Mouse (Mus musculus) liver, embryonic 15.5 days (tissue): ENCODE data around the gene Chp2. TPM values are rescaled to one million over a fixed set of nuclear protein-coding genes. Genes with fewer than 3 reads are reported as not detected.

ENCODE experiments used
- ATAC-seq: fragments of 200-750 bp; cut with Nextera tagmentation; 2 replicates; pipeline ENCODE4 v1.8.0; 2017; ENCODE audit warnings: moderate number of reproducible peaks, mild to moderate bottlenecking, moderate library complexity; ENCODE audit not compliant: insufficient read depth
- H3K27ac ChIP-seq: fragments of 300-500 bp; sonication (generic); replicated peaks from 2 replicates; pipeline ENCODE4 v1.5.1; 2015; ENCODE audit warnings: mild to moderate bottlenecking, inconsistent platforms
- H3K27me3 ChIP-seq: fragments of 300-500 bp; sonication (generic); 2 replicates; pipeline ENCODE4 v1.6.1; 2015; ENCODE audit warnings: mild to moderate bottlenecking, inconsistent platforms
- H3K36me3 ChIP-seq: fragments of 300-500 bp; sonication (generic); replicated peaks from 2 replicates; pipeline ENCODE4 v1.6.1; 2015; ENCODE audit warnings: moderate library complexity, mild to moderate bottlenecking, inconsistent platforms
- H3K4me1 ChIP-seq: fragments of 300-500 bp; sonication (generic); replicated peaks from 2 replicates; pipeline ENCODE4 v1.6.1; 2015; ENCODE audit warnings: inconsistent platforms
- H3K4me2 ChIP-seq: fragments of 300-500 bp; sonication (generic); 2 replicates; pipeline ENCODE4 v1.6.1; 2015; ENCODE audit warnings: moderate library complexity, mild to moderate bottlenecking, inconsistent platforms
- H3K4me3 ChIP-seq: fragments of 300-500 bp; sonication (generic); replicated peaks from 2 replicates; pipeline ENCODE4 v1.5.1; 2015; ENCODE audit warnings: mild to moderate bottlenecking, inconsistent platforms
- H3K9ac ChIP-seq: fragments of 300-500 bp; sonication (generic); 2 replicates; pipeline ENCODE4 v1.6.1; 2015; ENCODE audit warnings: moderate library complexity, mild to moderate bottlenecking, inconsistent platforms
- H3K9me3 ChIP-seq: fragments of 300-500 bp; sonication (generic); replicated peaks from 2 replicates; pipeline ENCODE4 v1.6.1; 2016; ENCODE audit warnings: inconsistent platforms
- WGBS: fragments of 180-500 bp; shearing (Covaris S2); methylation state at CpG from one replicate; pipeline ENCODE4 v1.1.7; 2015; ENCODE audit warnings: mixed read lengths; ENCODE audit not compliant: insufficient replicate concordance; 5-methylcytosine and 5-hydroxymethylcytosine counted together
- polyA plus RNA-seq: library from polyadenylated mRNA; unstranded; fragments of >200 nt; fragmentation: Nextera tagmentation; extraction: Ambion mirVana; gene quantifications from 2 replicates; pipeline ENCODE4 v1.2.1, GENCODE M21; 2015

The Chp2 gene
- polyA plus RNA-seq, 1 experiment from 2014 or later = 1.5 TPM

DNA sequence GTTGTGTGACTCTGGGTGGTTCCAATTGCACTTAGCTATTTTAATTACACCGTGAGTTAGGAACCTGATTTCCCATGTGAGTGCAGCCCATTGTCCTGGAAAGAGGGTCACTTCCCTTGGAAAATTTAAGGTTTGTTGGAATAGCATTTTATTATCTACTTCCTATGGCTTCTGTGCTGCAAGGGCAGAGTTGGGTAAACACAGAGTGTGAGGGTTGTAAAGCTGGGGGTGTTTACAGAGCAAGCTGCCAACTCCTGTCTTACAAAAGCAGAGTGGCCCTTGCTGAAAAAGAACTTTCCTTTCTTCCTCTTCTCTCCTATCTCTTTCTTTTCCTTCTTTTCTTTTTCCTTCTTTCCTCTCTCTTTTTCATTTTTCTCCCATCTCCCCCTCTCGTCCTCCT lies 15.4 kb upstream of the Chp2 start:
- no peaks in the 10 kb centered on the region for H3K36me3 ChIP-seq
- no peak for ATAC-seq
- H3K9me3 ChIP-seq = no peaks in the 10 kb centered on the region
- 20% methylated on average over 2 of the region's 2 CpGs for WGBS
- H3K27ac ChIP-seq = no peak overlapping the region
- no peaks in the 10 kb centered on the region for H3K27me3 ChIP-seq
- H3K9ac ChIP-seq = no peak overlapping the region
- H3K4me3 ChIP-seq = no peak overlapping the region
- H3K4me1 ChIP-seq = no peaks in the 10 kb centered on the region
- no peak overlapping the region for H3K4me2 ChIP-seq

DNA sequence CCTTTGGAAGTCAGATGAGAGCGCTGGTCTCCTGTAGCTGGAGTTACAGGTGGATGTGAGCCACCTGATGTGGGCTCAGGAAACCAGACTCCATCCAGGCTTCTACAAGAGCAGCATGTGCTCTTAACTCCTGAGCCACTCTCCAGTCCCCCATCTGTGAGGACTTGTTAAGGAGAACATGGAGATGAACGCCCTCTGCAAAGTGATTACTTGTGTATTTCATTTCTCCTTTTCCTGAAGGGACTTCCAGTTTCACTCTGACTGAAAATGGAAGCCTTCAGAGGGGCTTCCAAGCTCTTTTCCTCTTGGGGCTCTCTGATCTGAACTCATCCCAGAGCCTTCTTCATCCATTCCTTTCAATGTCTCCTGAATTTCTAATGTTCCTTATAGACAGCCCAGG lies 13.2 kb upstream of the Chp2 start:
- 61% methylated on average over 2 of the region's 2 CpGs for WGBS
- Histone ChIP-seq H3K4me1 (no peaks in the 10 kb centered on the region), H3K9ac (no peak overlapping the region), H3K4me3 (no peak overlapping the region), H3K9me3 (no peaks in the 10 kb centered on the region), H3K27me3 (no peaks in the 10 kb centered on the region), H3K27ac (no peak overlapping the region), H3K4me2 (no peak overlapping the region), H3K36me3 (no peaks in the 10 kb centered on the region)
- ATAC-seq = no peak

DNA sequence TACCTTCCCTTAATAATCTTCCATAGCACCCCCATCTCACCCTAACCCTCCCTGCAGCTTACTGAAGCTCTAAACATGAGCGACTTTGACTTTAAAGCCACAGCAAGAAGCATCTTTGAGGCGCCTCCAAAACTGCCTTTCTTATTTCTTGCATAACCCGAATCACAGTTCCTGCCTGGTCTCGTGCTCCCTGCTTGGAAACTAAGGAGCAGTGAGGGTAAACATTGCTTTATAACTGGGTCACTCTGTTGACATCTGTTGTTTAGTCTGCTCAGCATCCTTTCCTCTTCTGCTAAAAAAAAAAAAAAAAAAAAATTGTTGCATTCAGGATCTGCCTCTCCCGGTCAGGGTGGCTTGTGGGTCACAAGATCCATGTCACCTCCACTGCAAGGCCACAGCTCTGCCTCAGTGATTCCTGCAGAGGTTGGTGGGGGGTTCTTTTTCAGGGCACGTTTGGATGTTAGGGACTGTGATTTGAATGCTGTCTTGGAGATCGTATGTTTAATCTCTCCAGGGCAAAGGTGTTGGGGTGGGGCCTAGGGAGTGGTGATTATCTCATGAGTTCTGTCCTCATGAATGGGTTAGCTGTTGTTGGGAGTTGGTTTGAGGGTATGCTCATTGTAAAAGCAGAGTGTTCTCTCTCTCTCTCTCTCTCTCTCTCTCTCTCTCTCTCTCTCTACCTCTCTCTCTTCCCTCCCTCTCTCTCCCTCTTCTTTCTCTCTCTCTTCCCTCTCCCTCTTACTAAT lies 10.8 kb upstream of the Chp2 start:
- H3K4me2 ChIP-seq = no peak overlapping the region
- WGBS = 26% methylated on average over 7 of the region's 7 CpGs

DNA sequence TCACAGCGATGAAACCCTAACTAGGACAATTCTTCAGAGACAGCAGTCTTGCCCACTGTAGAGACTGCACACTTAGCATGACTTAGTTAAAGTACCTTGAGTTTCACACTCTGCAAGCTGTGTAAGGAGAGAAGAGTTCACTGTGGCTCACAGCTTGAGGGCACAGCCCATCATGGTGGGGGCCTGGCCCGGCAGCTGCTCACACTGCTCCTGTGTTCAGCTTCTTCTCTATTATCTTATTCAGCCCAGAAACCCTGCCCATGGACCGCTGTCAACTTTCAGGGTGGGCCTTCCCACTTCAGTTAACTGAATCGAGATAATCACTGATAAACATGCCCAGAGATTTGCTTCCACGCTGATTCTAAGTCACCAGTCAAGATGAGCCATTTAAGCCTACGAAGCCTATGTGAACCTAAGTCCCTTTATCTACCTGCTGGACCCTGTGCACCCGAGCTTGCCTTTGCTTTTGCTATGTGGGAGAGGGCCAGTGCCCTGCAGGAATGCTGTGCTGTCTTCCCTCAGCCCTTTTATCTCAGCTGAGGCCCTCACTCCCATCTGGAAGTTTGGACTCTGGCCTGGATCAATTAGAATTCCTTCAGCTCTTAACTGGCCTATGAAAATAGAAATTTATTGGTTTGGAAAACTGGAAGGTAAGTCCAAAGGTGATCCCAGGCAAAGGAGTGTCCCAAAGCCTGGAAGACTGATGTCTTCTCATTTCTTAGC lies 6.9 kb downstream of the Chp2 start:
- no peaks in the 10 kb centered on the region for H3K36me3 ChIP-seq
- no peaks in the 10 kb centered on the region for H3K27me3 ChIP-seq
- no peak overlapping the region for H3K4me3 ChIP-seq
- H3K4me1 ChIP-seq = no peaks in the 10 kb centered on the region; the same call in 1 of the 2 replicates
- no peak overlapping the region for H3K9ac ChIP-seq
- 36% methylated on average over 7 of the region's 7 CpGs for WGBS
- no peaks in the 10 kb centered on the region for H3K9me3 ChIP-seq
- H3K27ac ChIP-seq = no peak overlapping the region
- no peak for ATAC-seq
- no peak overlapping the region for H3K4me2 ChIP-seq

More for the DNA sequence above, 10.8 kb upstream of the Chp2 start:
- Histone ChIP-seq H3K36me3 (no peaks in the 10 kb centered on the region), H3K4me1 (no peaks in the 10 kb centered on the region), H3K4me3 (no peak overlapping the region), H3K27me3 (no peaks in the 10 kb centered on the region), H3K9me3 (no peaks in the 10 kb centered on the region), H3K27ac (no peak overlapping the region), H3K9ac (no peak overlapping the region)
- ATAC-seq = no peak

DNA sequence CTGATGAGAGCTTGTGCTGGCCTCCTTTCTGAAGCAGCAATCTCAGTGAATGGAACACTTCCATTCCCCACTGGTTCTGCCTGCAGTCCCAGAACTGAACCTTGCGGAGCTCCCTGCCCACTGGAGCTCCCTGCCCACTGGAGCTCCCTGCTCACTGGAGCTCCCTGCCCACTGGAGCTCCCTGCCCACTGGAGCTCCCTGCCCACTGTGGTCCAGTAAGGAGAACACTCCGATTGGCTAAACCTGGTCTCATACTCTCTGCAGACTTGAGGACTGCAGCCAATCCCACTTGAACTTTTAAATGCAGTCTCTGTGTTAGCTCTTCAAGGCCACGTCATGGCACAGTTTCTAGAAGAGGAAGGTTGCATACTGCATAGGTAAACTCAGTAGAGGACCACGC lies 7.4 kb downstream of the Chp2 start:
- no peaks in the 10 kb centered on the region for H3K27me3 ChIP-seq
- H3K27ac ChIP-seq = no peak overlapping the region
- no peaks in the 10 kb centered on the region; the same call in 1 of the 2 replicates for H3K4me1 ChIP-seq
- no peaks in the 10 kb centered on the region for H3K9me3 ChIP-seq
- 64% methylated on average over 4 of the region's 4 CpGs for WGBS
- no peaks in the 10 kb centered on the region for H3K36me3 ChIP-seq
- no peak overlapping the region for H3K4me3 ChIP-seq
- H3K9ac ChIP-seq = no peak overlapping the region
- no peak for ATAC-seq
- no peak overlapping the region for H3K4me2 ChIP-seq

DNA sequence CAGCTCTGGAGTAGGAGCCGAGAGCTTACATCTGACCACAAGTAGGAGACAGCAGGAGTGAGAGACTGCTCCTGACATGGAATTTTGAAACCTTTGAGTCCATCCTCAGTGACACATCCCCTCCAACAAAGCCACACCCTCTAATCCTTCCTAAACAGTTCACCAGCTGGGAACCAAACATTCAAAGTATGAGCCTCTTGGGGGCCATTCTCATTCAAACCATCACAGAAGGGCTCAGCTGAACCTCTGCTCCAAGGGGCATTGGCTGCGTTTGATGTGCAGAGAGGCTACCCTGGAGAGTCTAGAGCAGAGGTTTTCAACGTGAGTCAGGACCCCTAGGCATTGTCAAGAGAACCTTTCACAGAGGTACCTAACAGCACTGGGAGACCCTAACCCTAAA lies 10.0 kb downstream of the Chp2 start:
- Histone ChIP-seq H3K4me3 (no peak overlapping the region), H3K27ac (no peak overlapping the region), H3K4me2 (no peak overlapping the region), H3K9ac (no peak overlapping the region), H3K9me3 (no peaks in the 10 kb centered on the region), H3K27me3 (no peaks in the 10 kb centered on the region), H3K4me1 (no peaks in the 10 kb centered on the region; the same call in 1 of the 2 replicates), H3K36me3 (no peaks in the 10 kb centered on the region)
- ATAC-seq = no peak
- 53% methylated on average over 3 of the region's 3 CpGs for WGBS

DNA sequence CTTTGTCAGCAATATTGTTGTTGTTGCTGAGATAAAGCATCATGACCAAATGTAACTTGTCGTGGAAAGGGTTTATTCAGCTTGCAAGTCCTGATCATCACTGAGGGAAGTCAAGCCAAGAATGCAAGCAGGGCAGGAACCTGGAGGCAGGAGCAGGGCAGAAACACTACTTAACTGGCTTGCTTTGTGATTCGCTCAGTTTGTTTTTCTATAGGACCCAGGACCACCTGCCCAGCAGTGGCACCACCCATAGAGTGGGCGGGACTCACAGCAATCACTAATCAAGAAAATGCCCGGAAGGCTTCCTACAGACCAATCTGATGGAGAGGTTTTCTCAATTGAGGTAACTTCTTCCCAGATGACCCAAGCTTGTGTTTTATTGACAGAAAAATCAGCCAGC lies 10.6 kb downstream of the Chp2 start:
- Histone ChIP-seq H3K9ac (no peak overlapping the region), H3K27me3 (no peaks in the 10 kb centered on the region), H3K4me1 (peaks cover 2% of the 10 kb centered on the region; the same call in 1 of the 2 replicates), H3K9me3 (no peaks in the 10 kb centered on the region), H3K27ac (no peak overlapping the region), H3K36me3 (no peaks in the 10 kb centered on the region), H3K4me2 (no peak overlapping the region), H3K4me3 (no peak overlapping the region)
- no peak for ATAC-seq
- 55% methylated on average over 4 of the region's 4 CpGs for WGBS

DNA sequence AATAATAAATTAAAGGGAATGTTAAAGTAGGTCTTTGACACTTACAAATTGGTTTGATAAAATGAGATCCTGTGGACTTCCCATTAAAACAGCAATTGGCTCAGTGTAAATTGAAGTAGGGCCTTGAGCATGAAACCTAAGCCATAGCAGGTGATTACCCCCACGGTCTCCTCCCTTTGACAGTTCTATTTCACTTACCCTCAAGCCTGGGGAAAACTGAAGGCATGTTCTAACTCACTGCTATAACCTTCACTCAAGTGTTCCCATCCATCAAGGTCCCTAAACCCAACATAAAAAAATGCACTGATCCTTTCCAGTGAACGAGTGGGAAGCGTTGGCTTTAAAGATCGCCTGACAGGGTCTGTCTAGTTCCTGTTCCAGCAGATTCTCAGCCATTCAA lies 11.6 kb downstream of the Chp2 start:
- Histone ChIP-seq H3K4me1 (peaks cover 2% of the 10 kb centered on the region; the same call in 1 of the 2 replicates), H3K27ac (no peak overlapping the region), H3K4me2 (no peak overlapping the region), H3K27me3 (no peaks in the 10 kb centered on the region), H3K36me3 (no peaks in the 10 kb centered on the region), H3K9ac (no peak overlapping the region), H3K9me3 (no peaks in the 10 kb centered on the region), H3K4me3 (no peak overlapping the region)
- ATAC-seq = no peak
- WGBS = 66% methylated on average over 4 of the region's 4 CpGs

DNA sequence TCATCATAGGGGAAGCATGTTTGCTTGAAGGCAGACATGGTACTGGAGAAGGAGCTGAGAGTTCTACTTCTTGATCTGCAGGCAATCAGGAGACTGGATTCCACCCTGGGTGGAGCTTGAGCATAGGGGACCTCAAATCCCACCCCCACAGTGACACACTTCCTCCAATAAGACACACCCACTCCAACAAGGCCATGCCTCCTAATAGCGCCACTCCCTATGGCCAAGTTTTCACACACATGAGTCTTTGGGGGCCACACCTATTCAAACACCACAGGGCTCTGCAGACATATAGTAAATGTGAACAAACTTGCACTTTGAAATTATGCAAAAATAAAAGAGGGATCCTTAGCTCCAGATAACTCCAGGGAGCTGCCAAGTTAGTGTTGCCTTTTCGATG lies 19.6 kb downstream of the Chp2 start:
- no peak for ATAC-seq
- no peaks in the 10 kb centered on the region for H3K36me3 ChIP-seq
- WGBS = 79% methylated on average over 2 of the region's 2 CpGs
- H3K9ac ChIP-seq = no peak overlapping the region
- no peak overlapping the region for H3K4me3 ChIP-seq
- H3K4me2 ChIP-seq = no peak overlapping the region
- no peaks in the 10 kb centered on the region for H3K27me3 ChIP-seq
- 0 out of 2 replicates have a peak, but pooled peaks cover 2% of the 10 kb centered on the region for H3K4me1 ChIP-seq
- H3K27ac ChIP-seq = no peak overlapping the region
- no peaks in the 10 kb centered on the region for H3K9me3 ChIP-seq

DNA sequence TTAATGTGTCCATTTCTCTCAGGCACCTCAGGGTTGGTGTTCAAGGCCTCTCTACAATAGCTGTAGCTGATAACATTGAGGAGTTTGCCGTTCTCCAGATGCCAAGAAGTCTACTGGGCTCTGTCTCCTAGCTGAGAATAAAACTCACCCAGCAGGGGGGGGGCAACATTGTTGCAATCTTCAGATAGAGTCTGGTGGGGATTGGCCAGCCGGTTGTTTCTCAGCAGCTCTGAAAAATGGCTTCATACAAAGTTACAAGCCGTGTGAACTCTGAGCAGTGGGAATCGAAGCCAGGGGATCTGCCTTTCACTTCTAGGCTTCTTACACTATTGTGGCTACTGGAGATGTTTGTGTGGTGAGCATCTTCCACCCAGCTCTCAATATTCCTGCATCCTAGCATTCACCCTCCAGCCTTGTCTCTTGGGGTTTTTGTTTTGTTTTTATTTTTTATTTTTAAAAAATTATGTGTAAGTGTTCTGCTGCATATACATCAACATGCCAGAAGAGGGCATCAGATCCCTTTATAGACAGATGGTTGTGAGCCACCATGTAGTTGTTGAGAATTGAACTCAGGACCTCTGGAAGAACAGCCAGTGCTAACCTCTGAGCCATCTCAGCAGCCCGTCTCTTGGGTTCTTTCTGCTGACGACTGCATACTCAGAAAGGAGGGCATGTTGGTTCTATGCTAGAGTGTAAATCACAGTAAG lies 21.3 kb downstream of the Chp2 start:
- 52% methylated on average over 6 of the region's 6 CpGs for WGBS

DNA sequence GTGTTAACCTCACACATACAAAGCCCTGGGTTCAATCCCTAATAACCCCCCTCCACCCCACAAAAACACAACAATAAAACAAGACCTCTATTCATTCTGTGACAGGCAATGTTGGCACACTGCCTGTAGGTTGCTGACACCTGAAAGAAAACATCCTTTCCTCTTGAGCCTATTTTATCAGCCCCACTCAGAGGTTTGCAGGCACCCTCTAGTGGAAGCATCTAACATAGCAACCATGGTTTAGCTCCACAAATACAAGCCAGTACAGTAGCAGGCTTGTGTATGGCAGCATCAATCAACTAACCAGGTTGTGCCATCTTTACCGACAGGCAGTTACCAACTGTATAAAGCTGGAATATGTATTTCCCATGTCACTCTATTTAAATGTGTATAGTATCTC lies 23.0 kb downstream of the Chp2 start:
- ATAC-seq = no peak
- H3K27ac ChIP-seq = no peak overlapping the region
- H3K36me3 ChIP-seq = no peaks in the 10 kb centered on the region
- no peak overlapping the region for H3K4me3 ChIP-seq
- H3K9me3 ChIP-seq = no peaks in the 10 kb centered on the region
- WGBS = 29% methylated on average over 1 of the region's 1 CpGs
- H3K9ac ChIP-seq = no peak overlapping the region
- H3K4me1 ChIP-seq = no peaks in the 10 kb centered on the region
- no peaks in the 10 kb centered on the region for H3K27me3 ChIP-seq
- H3K4me2 ChIP-seq = no peak overlapping the region

More for the DNA sequence above, 21.3 kb downstream of the Chp2 start:
- Histone ChIP-seq H3K27me3 (no peaks in the 10 kb centered on the region), H3K9ac (no peak overlapping the region), H3K9me3 (no peaks in the 10 kb centered on the region), H3K36me3 (no peaks in the 10 kb centered on the region), H3K4me3 (no peak overlapping the region), H3K4me2 (no peak overlapping the region), H3K27ac (no peak overlapping the region), H3K4me1 (no peaks in the 10 kb centered on the region)
- no peak for ATAC-seq
